8 mouse cellular contexts compared by ENCODE assay signal in the genomic region with DNA sequence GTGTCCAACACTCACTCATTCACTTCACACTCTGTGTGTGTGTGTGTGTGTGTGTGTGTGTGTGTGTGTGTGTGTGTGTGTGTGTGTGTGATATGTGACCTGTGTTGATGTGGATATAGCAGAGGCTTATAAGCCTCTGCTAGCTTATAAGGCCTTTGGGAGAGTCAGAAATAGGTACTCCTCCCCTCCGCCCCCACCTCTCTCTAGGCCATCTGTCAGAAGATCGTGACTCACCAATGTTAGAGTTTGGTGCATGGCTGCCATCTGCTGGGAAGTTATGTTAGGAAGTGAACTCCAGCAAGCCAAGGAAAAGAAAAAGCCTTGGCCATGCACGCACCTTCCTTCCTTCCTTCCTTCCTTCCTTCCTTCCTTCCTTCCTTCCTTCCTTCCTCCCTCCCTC. TPM values are rescaled to one million over a fixed set of nuclear protein-coding genes. Genes with fewer than 3 reads are reported as not detected.
DNase-seq lines count a peak whose midpoint lies in the region; ATAC-seq lines count a peak whose summit lies in the region.

No protein-coding gene starts in this region.

- no peak overlapping the region for H3K27ac ChIP-seq in embryonic facial prominence, embryonic 11.5 days (replicated peaks; ENCODE audit: low read depth, low read length)
- H3K27ac ChIP-seq in hindbrain, embryonic 12.5 days: no peak overlapping the region
- no peak overlapping the region for H3K27ac ChIP-seq in midbrain, embryonic 14.5 days (replicated peaks; ENCODE audit: low read depth, low read length)

- peak; percentile 72 for DNase-seq in heart, adult 18-20 months
- no peak for DNase-seq in heart, postnatal 25 days (ENCODE audit: low spot score)
- peak; percentile 46 to 54 for DNase-seq in adrenal gland, adult 18-20 months (ENCODE audit: low spot score in 2 of 2)
- DNase-seq in embryonic facial prominence, embryonic 11.5 days (ENCODE audit: low spot score): peak; percentile 70
- DNase-seq in layer of hippocampus, postnatal 36 days: peak; percentile 77 to 84
- peak; percentile 92 for DNase-seq in midbrain, embryonic 14.5 days
- DNase-seq in spleen, postnatal 36 days (ENCODE audit: low spot score in 2 of 2): peak; percentile 69 to 76

- no peaks in the 10 kb centered on the region for H3K9me3 ChIP-seq in embryonic facial prominence, embryonic 11.5 days (replicated peaks; ENCODE audit: control insufficient read depth, low read length)
- no peaks in the 10 kb centered on the region for H3K9me3 ChIP-seq in hindbrain, embryonic 12.5 days (replicated peaks)
- H3K9me3 ChIP-seq in midbrain, embryonic 14.5 days (ENCODE audit: control insufficient read depth, low read length): no peaks in the 10 kb centered on the region

- H3K27me3 ChIP-seq in embryonic facial prominence, embryonic 11.5 days (ENCODE audit: control insufficient read depth, insufficient read depth, low read length): no peaks in the 10 kb centered on the region
- H3K27me3 ChIP-seq in hindbrain, embryonic 12.5 days: peaks cover 6% of the 10 kb centered on the region; the same call in 1 of the 2 replicates
- H3K27me3 ChIP-seq in midbrain, embryonic 14.5 days (ENCODE audit: control insufficient read depth, insufficient read depth, low read length): no peaks in the 10 kb centered on the region

- 17% methylated on average over 3 of the region's 3 CpGs for WGBS in embryonic facial prominence, embryonic 11.5 days
- 7% methylated on average over 3 of the region's 3 CpGs for WGBS in hindbrain, embryonic 12.5 days
- WGBS in midbrain, embryonic 14.5 days: 12% methylated on average over 3 of the region's 3 CpGs

- no peak overlapping the region for H3K4me3 ChIP-seq in embryonic facial prominence, embryonic 11.5 days (ENCODE audit: low read depth, low read length)
- no peak overlapping the region for H3K4me3 ChIP-seq in hindbrain, embryonic 12.5 days
- H3K4me3 ChIP-seq in midbrain, embryonic 14.5 days (replicated peaks; ENCODE audit: low read depth, low read length): no peak overlapping the region

- no peak for ATAC-seq in embryonic facial prominence, embryonic 11.5 days (replicated peaks; ENCODE audit: insufficient number of reproducible peaks, low FRiP score, low TSS enrichment, low read depth)
- ATAC-seq in hindbrain, embryonic 12.5 days (ENCODE audit: low FRiP score): peak; percentile 54; the same call in 1 of the 2 replicates
- peak; percentile 68; the same call in 1 of the 2 replicates for ATAC-seq in midbrain, embryonic 14.5 days (ENCODE audit: low FRiP score, low TSS enrichment)

- H3K4me2 ChIP-seq in embryonic facial prominence, embryonic 11.5 days (ENCODE audit: low read depth, low read length): no peak overlapping the region
- no peak overlapping the region for H3K4me2 ChIP-seq in hindbrain, embryonic 12.5 days (replicated peaks)
- no peak overlapping the region for H3K4me2 ChIP-seq in midbrain, embryonic 14.5 days (ENCODE audit: low read length)

- intact Hi-C loops in heart, postnatal 25 days (cut with DNase I): loop anchor here (1.0 kb wide), 1 partner anchor 58 kb away; no protein-coding TSS in a partner anchor

- no peaks in the 10 kb centered on the region; the same call in 1 of the 2 replicates for H3K36me3 ChIP-seq in embryonic facial prominence, embryonic 11.5 days (replicated peaks; ENCODE audit: control insufficient read depth, insufficient read depth, low read depth, low read length)
- peaks cover 29% of the 10 kb centered on the region for H3K36me3 ChIP-seq in hindbrain, embryonic 12.5 days
- H3K36me3 ChIP-seq in midbrain, embryonic 14.5 days (ENCODE audit: control insufficient read depth, insufficient read depth, low read length): peaks cover 33% of the 10 kb centered on the region

- no peaks in the 10 kb centered on the region for H3K4me1 ChIP-seq in embryonic facial prominence, embryonic 11.5 days (ENCODE audit: control insufficient read depth, insufficient read depth, low read length)
- no peaks in the 10 kb centered on the region for H3K4me1 ChIP-seq in hindbrain, embryonic 12.5 days
- no peaks in the 10 kb centered on the region for H3K4me1 ChIP-seq in midbrain, embryonic 14.5 days (ENCODE audit: control insufficient read depth, insufficient read depth, low read length)

- H3K9ac ChIP-seq in embryonic facial prominence, embryonic 11.5 days (replicated peaks; ENCODE audit: low read length): no peak overlapping the region
- no peak overlapping the region for H3K9ac ChIP-seq in hindbrain, embryonic 12.5 days
- no peak overlapping the region for H3K9ac ChIP-seq in midbrain, embryonic 14.5 days (replicated peaks; ENCODE audit: low read length)

RNA-seq across cellular contexts. Expression of a gene that starts 10.3 kb away (rescaled TPM):
- total RNA-seq in heart, adult 18-20 months (2021): under 1 TPM; 0.35 to 0.87 TPM
- total RNA-seq in heart, postnatal 25 days (2021): under 1 TPM; 0.20 to 0.47 TPM
- total RNA-seq in adrenal gland, adult 18-20 months (2021): 1 to 10 TPM; 1.6 to 2.0 TPM
- polyA plus RNA-seq in embryonic facial prominence, embryonic 11.5 days (2014; fragmentation: Nextera tagmentation; extraction: Ambion mirVana): 1.6 TPM in 2 replicates
- polyA plus RNA-seq in hindbrain, embryonic 12.5 days (2016; fragmentation: Nextera tagmentation; extraction: Ambion mirVana): 1.3 and 2.2 TPM in 2 replicates
- total RNA-seq in layer of hippocampus, postnatal 36 days (2021): 1 to 10 TPM; 3.1 to 3.4 TPM
- polyA plus RNA-seq in midbrain, embryonic 14.5 days (2014; fragmentation: Nextera tagmentation; extraction: Ambion mirVana): 1.4 and 2.3 TPM in 2 replicates

RNA-seq across cellular contexts. Expression of a gene that starts 12.1 kb away (rescaled TPM):
- 1 to 10 TPM in 1 of 2 experiments, under 1 TPM in 1; 0.69 to 3.3 TPM for total RNA-seq in heart, adult 18-20 months (2021)
- not detected for total RNA-seq in heart, postnatal 25 days (2021)
- 1 to 10 TPM; 1.5 to 1.9 TPM for total RNA-seq in adrenal gland, adult 18-20 months (2021)
- polyA plus RNA-seq in embryonic facial prominence, embryonic 11.5 days (2014; fragmentation: Nextera tagmentation; extraction: Ambion mirVana): 0.72 TPM in 1 of 2 replicates, not detected in the other
- polyA plus RNA-seq in hindbrain, embryonic 12.5 days (2016; fragmentation: Nextera tagmentation; extraction: Ambion mirVana): 0.57 and 0.86 TPM in 2 replicates
- total RNA-seq in layer of hippocampus, postnatal 36 days (2021): not detected
- 0.58 TPM in 1 of 2 replicates, not detected in the other for polyA plus RNA-seq in midbrain, embryonic 14.5 days (2014; fragmentation: Nextera tagmentation; extraction: Ambion mirVana)

RNA-seq across cellular contexts. Expression of a gene that starts 13.5 kb away (rescaled TPM):
- total RNA-seq in heart, adult 18-20 months (2021): 1 to 10 TPM; 2.8 to 3.4 TPM
- total RNA-seq in heart, postnatal 25 days (2021): 1 to 10 TPM; 3.5 TPM
- 10 to 100 TPM; 31.8 to 40.6 TPM for total RNA-seq in adrenal gland, adult 18-20 months (2021)
- 40.2 and 45.4 TPM in 2 replicates for polyA plus RNA-seq in embryonic facial prominence, embryonic 11.5 days (2014; fragmentation: Nextera tagmentation; extraction: Ambion mirVana)
- polyA plus RNA-seq in hindbrain, embryonic 12.5 days (2016; fragmentation: Nextera tagmentation; extraction: Ambion mirVana): 348 and 365 TPM in 2 replicates
- total RNA-seq in layer of hippocampus, postnatal 36 days (2021): 1,000 to 10,000 TPM; 1,244 to 1,325 TPM
- 662 and 710 TPM in 2 replicates for polyA plus RNA-seq in midbrain, embryonic 14.5 days (2014; fragmentation: Nextera tagmentation; extraction: Ambion mirVana)

RNA-seq across cellular contexts. Expression of a gene that starts 18.2 kb away (rescaled TPM):
- total RNA-seq in heart, adult 18-20 months (2021): 10 to 100 TPM; 18.9 to 22.2 TPM
- total RNA-seq in heart, postnatal 25 days (2021): 10 to 100 TPM; 17.7 to 18.4 TPM
- total RNA-seq in adrenal gland, adult 18-20 months (2021): 10 to 100 TPM; 34.7 to 68.5 TPM
- polyA plus RNA-seq in embryonic facial prominence, embryonic 11.5 days (2014; fragmentation: Nextera tagmentation; extraction: Ambion mirVana): 16.9 and 17.9 TPM in 2 replicates
- 17.7 and 19.7 TPM in 2 replicates for polyA plus RNA-seq in hindbrain, embryonic 12.5 days (2016; fragmentation: Nextera tagmentation; extraction: Ambion mirVana)
- total RNA-seq in layer of hippocampus, postnatal 36 days (2021): 10 to 100 TPM; 27.4 to 30.2 TPM
- 11.4 and 29.7 TPM in 2 replicates for polyA plus RNA-seq in midbrain, embryonic 14.5 days (2014; fragmentation: Nextera tagmentation; extraction: Ambion mirVana)

RNA-seq across cellular contexts. Expression of a gene that starts 25.7 kb away (rescaled TPM):
- total RNA-seq in heart, adult 18-20 months (2021): not detected
- not detected for total RNA-seq in heart, postnatal 25 days (2021)
- total RNA-seq in adrenal gland, adult 18-20 months (2021): not detected
- polyA plus RNA-seq in embryonic facial prominence, embryonic 11.5 days (2014; fragmentation: Nextera tagmentation; extraction: Ambion mirVana): 0.45 and 0.84 TPM in 2 replicates
- polyA plus RNA-seq in hindbrain, embryonic 12.5 days (2016; fragmentation: Nextera tagmentation; extraction: Ambion mirVana): 16.1 and 23.9 TPM in 2 replicates
- 10 to 100 TPM; 12.3 to 21.0 TPM for total RNA-seq in layer of hippocampus, postnatal 36 days (2021)
- 5.0 and 5.7 TPM in 2 replicates for polyA plus RNA-seq in midbrain, embryonic 14.5 days (2014; fragmentation: Nextera tagmentation; extraction: Ambion mirVana)

Comparison
In these comparisons a context has a peak if more than half of its experiments do, and no peak if none do; other contexts are left out.
1. RNA of a gene that starts 13.5 kb away (total RNA-seq): 1,244 to 1,325 TPM in layer of hippocampus, postnatal 36 days; 31.8 to 40.6 TPM in adrenal gland, adult 18-20 months, 3.5 TPM in heart, postnatal 25 days and 2.8 to 3.4 TPM in heart, adult 18-20 months; every median in the first group is over 10 times any median in the second.